Mouse (Mus musculus) induced T-regulatory cell, adult 2 months (primary cell): ENCODE results near the gene Pgp.
A peak's percentile ranks its signal among the peaks of the same experiment; 100 is the strongest.

Source experiments
- DNase-seq: peaks from one replicate; pipeline ENCODE4 v3.0.0-alpha.2; 2012; ENCODE audit warnings: low read depth

The Pgp gene

DNA sequence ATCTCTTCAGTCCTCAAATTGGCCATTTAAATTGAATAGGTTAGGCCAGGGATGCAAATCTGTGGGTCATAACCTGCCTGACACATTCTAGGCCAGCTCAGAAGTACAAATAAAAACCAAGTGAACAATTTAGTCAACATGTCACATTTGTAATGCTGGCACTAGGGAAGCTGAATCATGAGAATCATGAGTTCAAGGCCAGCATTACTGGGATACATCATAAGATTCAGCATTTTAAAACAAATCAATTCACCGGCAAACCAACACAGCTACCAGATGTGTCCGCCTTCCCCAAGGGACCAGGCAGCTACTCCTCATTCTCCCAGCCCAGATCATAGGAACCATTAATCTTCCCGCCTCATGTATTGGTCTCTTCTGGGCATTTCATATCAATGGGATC, 13.3 kb downstream of the Pgp start:
- DNase-seq = no peak

DNA sequence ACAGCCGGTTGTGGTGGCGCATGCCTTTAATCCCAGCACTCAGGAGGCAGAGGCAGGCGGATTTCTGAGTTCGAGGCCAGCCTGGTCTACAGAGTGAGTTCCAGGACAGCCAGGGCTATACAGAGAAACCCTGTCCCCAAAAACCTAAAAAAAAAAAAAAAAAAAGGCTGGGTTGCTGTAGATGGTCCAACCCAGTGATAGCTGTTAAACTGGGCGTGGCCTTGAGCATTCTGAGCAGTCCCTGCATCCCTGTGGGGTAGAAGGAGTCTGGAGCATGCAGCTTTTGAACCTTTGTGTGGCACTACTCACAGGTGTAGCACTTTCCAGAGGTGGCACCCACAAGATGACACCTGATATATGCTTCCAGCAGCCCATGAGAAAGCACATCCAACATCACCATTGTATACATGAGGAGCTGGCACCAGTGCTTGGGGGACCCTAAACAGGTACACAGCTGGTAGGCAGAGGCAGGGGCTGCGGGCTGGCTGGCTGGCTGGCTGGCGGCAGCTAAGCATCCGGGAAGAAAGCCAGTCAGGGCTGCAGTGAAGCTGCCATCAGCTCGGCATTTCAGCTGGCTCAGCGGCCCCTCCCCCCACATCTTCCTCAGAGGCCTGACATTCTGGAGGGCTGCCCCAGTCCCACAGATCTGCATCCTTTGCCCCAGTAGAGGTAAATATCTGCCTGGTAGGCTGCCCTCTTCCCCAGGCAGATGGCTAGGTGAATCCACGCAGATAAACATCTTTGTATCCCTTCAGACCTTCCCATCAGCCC, 15.1 kb downstream of the Pgp start:
- peak; percentile 22 for DNase-seq

DNA sequence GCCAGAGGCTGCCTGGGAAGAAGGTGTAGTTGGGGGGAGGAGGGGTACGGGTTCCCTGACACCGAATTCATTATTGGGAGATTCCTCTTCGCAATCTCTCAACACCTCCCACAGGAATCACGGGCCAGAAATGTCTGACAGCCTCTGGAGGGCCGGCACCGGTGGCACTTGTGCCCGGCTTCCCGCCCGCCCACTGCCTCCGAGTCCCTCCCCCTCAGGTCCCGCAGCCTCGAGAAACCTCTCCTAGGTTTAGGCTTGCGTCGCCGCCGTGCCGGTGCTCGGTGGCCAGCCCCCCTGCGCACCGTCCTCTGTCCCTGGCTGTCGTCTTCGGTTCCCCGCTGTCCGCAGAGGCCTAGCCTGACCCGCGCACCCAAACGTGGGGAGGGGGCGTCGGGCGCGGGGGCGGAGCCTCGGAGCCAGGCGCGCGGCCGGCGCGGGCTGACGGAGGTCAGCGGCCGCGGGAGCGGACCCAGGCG, 18.0 kb downstream of the Pgp start, which contains the start of gene Caskin1:
TSS of gene Caskin1 (plus strand) at position 416 of the 476 bp plus-strand sequence.
- DNase-seq = peak; percentile 32

DNA sequence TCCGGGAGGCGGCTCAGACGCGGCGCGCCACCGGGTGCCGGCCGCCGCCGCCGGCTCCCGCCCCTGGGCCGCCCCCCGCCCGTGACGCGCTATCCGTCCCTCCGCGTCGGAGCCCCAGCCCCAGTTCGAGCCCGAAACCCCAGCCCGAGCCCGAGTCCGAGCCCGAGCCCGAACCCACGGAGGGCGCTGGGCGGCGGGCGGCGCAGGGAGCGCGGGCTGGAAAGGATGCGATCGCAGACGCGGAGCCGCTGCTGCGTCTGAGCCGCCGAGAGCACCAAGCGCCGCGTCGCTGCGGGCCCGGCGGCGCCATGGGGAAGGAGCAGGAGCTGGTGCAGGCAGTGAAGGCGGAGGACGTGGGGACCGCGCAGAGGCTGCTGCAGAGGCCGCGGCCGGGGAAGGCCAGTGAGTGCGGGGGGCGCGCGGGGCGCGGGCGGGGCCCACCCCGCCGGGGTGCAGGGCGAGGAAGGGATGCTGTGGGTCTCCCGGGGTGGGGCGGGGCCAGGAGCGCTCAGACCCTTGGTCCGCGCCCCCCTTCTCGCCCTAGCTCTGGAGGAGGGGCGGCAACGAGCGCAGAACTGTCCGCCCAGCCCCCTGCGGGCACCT, 18.6 kb downstream of the Pgp start:
- peak; percentile 50 for DNase-seq

DNA sequence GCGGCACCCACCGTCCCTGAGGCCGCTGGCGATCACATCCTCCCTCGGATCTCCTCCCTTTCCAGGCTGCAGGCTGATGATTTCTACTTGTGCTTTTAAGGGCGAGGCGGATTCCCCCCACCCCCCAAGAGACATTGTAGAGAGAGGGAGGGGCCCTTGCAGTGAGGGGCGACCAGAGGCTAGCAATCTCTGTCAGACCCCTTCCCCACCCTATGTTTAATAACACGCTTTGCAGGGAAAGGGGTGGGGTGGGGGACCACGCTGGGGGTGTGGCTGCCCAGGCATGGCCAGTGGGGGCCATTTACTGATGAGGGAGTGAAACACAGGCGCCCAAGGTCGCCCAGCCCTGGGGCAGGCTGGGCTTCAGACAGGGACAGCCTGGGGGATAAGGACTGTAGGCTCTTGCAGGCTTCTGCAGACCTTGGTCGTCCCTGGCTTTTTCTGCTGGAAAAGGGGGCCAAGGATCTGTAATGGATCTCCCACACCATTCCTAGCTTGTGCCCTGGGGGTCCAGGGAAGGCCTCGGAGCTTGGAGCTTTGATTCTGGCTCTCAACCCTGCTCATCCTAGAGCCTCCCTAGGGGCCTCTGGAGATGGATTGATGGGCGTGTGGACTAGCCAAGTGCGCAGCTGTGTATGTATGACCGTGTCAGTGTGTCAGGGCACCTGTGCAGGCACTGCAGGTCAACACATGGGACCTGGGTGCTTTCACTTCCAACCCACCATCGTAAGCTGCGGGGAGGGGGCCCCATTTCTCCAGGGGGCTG, 19.3 kb downstream of the Pgp start:
- no peak for DNase-seq

DNA sequence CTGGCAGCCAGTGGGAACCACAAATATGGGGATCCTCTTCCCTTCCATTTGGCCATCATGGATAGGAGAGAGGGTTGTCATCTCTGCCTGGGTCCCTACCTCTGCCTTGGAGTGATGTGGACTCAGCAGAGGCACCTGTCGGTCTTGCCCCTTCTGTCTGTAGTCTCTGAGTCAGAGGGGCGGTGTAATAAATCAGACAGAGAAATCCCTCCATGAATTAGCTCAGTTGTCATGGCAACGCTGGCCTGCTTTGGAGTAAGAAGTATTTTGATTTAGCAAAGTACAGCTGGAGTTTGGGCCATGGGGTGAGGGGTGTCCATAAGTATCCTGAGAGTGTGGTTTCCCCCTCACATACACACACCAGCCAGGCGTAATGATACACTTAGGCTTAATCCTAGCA, 20.2 kb downstream of the Pgp start:
- DNase-seq = no peak

DNA sequence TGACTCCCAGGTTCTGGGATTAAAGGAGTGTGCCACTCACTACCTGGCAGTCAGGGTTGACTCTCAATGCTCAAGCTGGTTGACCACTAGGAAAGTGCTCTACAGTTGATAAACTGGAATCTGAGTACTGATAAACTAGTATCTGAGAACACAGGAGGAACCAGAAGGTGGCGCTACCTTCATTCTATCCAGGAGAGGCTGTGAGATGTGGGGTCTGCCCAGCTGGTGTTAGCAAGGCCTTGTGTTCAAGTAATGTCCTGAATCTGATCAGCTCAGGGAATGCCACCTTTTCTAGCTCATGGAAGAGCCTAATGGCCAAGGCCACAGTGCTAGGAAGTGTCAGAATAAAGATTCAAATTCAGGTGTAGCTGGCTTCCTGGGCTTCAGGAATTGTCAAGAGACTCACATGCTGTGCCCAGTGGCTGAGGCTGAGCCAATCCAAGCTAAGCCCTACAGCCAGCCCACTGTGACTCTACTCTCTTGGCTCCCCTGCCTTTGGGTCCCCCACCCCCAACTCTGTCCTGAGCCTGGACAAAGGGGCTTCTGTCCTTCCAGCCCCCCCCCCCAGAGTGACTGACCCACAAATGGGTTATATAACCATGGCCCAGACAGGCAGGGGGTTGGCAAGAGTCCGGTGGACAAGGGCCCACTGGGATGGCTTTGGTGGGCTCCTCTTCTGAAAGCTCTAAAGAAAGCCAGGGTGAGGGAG, 24.6 kb downstream of the Pgp start:
- DNase-seq = peak; percentile 70

DNA sequence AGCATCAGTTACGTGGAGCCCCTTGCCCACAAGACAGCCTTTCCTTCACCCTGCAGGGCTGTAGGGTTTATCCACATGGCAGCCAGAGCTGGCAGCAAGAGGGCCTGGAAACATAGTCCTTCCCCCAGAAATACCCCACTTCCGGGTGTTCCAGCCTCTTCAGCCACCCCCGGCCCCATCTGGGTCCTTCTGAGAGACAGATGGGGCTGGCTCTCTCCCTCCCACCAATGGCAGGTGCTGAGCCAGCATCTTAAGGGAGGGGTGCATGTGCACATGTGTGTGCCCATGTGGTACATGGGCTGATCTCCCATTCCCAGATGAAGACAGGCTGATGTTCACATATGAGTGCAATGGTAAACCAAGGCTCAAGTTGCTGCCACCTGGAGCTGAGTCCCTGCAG, 25.3 kb downstream of the Pgp start:
- DNase-seq = no peak

DNA sequence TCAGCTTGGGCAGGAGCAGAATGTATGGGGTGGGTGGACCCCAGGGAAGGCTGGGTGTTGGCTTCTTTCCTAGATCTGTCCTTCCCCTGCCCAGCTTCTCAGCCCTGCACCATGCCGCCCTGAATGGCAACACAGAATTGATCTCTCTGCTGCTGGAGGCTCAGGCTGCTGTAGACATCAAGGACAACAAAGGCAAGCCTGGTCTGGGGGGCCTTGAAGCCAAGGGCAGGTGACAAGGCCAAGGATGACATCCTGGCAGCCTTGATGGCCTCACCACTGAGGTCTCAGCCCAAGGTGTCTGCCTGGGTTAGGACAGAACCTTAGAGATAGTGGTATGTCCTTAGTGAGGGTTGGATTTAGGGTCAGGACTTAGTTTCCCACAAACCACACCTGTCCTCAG, 25.8 kb downstream of the Pgp start:
- DNase-seq = no peak

DNA sequence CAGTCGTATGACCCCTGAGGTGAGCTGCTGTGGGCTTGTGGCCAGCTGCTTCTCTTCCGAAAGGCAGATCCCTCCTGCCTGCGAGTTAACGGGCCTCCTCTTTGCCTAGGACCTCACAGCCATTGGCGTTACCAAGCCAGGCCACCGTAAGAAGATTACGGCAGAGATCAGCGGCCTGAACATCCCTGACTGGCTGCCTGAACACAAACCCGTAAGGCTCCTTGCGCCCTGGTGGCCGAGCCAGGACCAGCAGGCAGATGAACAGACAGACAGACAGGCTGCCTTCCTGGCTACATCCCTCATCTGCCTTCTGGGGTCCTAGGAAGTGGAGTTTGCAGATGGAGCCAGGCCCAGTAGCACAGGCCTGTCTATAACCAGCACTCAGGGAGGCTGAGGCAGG, 32.0 kb downstream of the Pgp start:
- DNase-seq = peak; percentile 35

DNA sequence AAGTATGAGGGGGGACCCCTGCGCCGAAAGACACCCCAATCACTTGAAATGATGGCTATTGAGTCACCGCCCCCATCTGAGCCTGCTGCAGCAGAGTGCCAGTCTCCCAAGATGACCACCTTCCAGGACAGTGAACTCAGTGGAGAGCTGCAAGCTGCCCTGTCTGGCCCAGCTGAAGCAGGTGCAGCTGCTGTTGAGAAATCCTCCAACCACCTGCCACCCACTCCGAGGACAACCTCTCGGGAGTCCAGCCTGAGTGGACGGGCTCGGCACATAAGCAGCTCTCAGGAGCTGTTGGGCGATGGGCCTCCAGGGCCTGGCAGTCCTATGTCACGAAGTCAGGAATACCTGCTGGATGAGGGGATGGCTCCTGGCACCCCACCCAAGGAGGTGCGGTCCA, 33.9 kb downstream of the Pgp start:
- no peak for DNase-seq

DNA sequence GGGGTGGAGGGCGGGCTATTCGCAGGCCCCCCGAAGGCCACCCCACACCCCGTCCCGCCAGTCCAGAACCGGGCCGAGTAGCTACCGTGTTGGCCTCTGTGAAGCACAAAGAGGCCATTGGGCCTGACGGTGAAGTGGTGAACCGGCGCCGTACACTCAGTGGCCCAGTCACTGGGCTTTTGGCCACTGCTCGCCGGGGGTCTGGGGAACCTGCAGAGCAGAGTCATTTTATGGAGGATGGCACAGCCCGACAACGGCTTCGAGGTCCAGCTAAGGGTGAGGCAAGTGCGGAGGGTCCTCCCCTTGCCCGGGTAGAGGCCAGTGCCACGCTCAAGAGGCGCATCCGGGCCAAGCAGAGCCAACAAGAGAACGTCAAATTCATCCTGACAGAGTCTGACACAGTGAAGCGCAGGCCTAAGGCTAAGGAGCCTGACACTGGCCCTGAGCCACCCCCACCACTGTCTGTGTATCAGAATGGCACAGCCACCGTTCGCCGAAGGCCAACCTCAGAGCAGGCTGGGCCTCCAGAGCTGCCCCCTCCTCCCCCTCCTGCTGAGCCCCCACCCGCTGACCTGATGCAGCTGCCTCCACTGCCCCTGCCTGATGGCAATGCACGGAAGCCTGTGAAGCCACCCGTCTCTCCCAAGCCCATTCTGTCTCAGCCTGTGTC, 35.2 kb downstream of the Pgp start:
- no peak for DNase-seq

DNA sequence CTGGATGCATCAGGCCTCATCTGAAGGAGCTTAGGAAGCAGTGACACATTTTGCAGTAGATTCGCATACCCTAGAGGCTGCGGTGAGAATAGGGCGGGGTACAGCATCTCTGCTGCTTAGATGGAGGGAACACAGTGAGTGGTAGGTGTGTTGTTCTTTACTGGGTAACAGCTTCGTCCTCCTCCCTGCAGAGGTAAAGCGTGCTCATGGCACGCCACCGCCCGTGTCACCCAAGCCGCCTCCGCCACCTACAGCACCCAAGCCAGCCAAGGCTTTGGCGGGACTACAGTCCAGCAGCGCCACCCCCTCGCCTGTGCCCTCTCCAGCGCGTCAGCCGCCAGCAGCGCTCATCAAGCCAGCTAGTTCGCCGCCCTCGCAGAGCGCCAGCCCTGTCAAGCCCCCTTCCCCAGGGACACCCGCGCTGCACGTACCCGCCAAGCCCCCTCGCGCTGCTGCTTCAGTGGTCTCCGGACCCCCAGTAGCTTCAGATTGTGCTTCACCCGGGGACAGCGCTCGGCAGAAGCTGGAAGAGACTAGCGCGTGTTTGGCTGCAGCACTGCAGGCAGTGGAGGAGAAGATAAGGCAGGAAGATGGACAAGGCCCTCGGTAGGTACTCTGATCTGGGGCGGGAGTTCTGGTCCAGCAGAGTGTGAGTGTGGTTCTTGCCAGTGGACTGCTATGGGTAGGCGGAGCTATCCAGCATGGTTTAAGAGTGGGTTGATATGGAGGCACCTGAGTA, 36.3 kb downstream of the Pgp start:
- no peak for DNase-seq

DNA sequence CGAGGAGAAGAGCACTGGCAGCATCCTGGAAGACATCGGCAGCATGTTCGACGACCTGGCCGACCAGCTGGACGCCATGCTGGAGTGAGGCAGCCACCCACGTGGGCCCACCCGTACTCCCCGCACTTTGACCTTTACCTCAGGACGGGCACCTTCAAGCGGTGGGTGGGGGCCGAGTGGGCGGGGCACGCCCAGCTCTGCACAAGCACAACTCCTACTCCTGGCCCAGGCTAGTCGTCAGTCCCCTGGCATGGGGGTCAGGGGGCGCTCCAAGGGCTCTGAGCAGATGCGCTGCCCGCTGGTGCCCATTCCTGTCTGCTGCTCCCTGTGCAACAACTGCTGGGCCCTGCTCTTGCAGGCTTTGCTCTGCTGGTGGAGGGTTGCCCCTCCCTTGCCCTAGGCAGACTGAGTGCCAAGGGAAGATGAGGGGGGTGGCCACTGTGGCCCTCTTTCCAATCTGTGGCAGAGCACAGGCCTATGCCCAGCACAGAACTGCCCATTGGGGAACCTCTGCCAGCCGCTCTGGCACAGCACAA, 37.0 kb downstream of the Pgp start:
- DNase-seq = no peak

DNA sequence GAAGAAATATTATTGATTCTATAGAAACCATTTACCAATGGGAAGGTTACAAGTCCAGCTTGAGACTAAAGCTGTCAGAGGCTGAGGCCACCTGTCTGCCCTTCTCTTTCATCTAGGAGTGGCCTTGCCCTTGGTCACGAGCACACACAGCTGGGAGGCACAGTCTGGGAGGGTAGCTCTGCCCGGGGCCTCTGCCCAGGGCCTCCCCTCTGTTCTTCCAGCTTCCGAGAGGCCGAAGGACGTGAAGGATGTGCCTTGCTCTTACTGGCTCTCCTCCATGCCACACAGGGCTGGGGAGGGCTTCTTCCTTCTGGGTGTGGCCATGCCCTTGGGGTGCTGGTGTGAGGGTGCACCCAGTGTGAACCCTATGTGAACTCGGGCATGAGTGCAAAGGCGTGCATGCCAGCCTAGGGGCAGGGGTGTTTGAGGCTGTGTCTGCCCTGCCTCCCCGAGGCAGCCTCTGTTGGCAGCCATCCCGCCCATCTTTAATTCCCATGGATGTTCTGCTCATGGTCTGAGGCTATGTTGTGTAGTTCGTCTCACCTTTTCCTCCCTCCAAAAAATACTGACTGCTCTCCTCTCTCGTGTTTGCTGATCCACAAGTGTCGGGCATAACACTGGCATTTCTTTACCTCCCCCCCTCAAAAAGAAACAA, 37.7 kb downstream of the Pgp start:
- no peak for DNase-seq

DNA sequence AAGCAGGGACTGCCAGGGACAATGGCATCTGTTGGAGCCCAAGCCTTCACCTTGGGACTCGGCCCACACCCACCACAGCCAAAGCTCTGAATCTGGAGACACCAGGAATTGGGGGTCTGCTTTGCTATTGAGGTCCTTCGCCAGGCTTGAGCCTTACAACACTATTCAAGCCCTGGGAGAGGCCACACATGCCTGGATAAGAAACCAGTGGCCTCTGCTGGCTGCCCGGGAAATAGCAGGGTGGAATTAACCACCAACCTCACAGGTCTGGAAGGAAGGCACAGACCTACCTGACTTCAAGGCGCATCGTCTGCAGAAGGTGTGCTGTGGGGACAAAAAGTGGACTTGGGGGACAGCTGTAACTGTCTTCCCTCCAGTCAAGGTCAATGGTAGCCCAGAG, 43.4 kb downstream of the Pgp start:
- peak; percentile 44 for DNase-seq

DNA sequence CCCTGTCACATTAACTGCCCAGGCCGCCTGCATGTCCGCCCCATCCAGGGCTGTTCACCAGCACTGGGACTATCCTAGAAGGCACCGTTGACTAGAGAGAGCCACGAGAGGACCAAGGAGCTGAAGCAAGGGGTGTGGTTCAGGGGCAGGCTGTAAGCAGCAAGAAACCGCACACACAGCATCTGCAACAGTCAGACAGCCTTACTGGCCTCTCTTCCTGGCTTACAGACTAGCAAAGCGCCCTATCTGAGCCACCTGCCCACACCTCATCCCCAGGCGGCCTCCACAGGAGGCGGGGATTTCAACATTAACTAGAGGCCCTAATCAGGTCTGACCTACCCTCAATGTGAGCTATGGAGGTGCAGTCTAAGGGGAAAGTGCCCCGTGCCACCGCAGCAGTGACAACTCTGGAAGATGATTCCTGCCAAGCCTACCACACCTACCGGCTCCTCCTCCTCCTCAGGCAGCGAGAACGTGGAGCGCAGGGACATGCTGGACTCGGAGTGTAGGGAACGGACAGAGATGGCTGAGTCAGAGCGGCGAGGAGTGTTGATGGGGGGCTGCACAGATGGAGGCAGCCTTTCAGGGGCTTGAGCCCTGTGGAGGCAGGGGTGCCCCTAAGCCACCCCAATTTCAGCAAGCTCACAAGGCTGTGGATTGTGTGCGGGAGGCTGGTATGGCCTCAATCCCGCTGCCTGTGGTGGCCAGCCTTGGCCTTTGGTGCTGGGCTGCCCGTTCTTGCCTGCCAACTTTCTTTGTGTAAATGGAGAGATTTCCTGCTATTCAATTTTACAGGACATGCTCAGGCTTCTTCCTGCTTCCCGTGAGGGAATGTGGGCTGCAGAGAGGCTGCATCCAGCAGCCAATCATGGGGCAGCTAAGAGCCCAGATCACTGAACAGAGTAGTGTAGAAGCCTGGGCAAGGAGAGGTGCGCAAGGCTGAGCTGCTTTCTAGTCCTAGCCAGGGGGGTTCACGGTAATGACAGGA, 44.4 kb downstream of the Pgp start:
- DNase-seq = no peak

DNA sequence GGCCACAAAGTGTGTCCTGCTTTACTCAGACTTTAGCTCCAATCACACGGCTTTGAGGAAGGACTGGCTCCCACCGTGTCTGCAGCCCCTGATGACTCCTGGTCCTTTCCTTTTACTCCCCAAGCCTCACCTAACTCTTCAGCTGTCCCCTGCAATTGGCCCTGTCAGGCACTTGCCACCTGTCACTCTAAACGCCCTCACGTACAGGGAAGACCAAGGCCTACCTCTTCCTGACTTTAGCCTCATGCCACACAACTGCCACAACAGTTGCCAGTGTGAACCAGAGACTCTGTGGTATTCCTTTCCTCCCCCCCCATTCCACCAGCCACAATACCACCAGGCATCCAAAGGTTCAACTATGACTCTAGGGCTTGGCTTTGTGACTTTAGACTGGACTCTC, 50.3 kb downstream of the Pgp start:
- no peak for DNase-seq
